Mouse (Mus musculus): ENCODE results near the gene Igf2bp3. TPM values are rescaled to one million over a fixed set of nuclear protein-coding genes. Genes with fewer than 3 reads are reported as not detected.

Gene Igf2bp3
- polyA plus RNA-seq (2021; fragmentation: Nextera tagmentation): 3.9 and 5.9 TPM in 2 replicates
- long read RNA-seq, experiment 1, partial matches to known transcripts: 0 of 32 reads
- long read RNA-seq, experiment 1, other reads (novel, unspliced or antisense): 32 of 32 reads
- long read RNA-seq, experiment 2, partial matches to known transcripts: 0 of 29 reads
- long read RNA-seq, experiment 2, other reads (novel, unspliced or antisense): 29 of 29 reads

GRCm38 (mm10) chr6:49214928-49215747 is at the start of gene Igf2bp3:
Igf2bp3 (minus strand) TSS chr6:49214957.

GRCm38 (mm10) chr6:49263847-49264243 is 49.1 kb upstream of the Igf2bp3 start, which contains the start of gene Tra2a:
Tra2a (minus strand) TSS chr6:49264033.

GRCm38 (mm10) chr6:49073304-49074116 is 141.2 kb downstream of the Igf2bp3 start, which contains the start of gene Malsu1:
Malsu1 (plus strand) TSS chr6:49073795.

GRCm38 (mm10) chr6:49036275-49037267 is 178.2 kb downstream of the Igf2bp3 start, which contains the start of gene Gpnmb:
Gpnmb (plus strand) TSS chr6:49036546.

Other genes with a start within 250 kb of the Igf2bp3 start
- not detected in 2 replicates for gene Doxl2, start 240.0 kb downstream of the Igf2bp3 start, polyA plus RNA-seq (2021; fragmentation: Nextera tagmentation)
- not detected in 2 replicates for gene Svs1, start 228.1 kb downstream of the Igf2bp3 start, polyA plus RNA-seq (2021; fragmentation: Nextera tagmentation)
- 1.1 and 1.5 TPM in 2 replicates for gene Gpnmb, start 178.4 kb downstream of the Igf2bp3 start, polyA plus RNA-seq (2021; fragmentation: Nextera tagmentation)
- gene Malsu1, start 141.2 kb downstream of the Igf2bp3 start, polyA plus RNA-seq (2021; fragmentation: Nextera tagmentation): 32.4 and 41.5 TPM in 2 replicates
- gene Tra2a, start 49.1 kb upstream of the Igf2bp3 start, polyA plus RNA-seq (2021; fragmentation: Nextera tagmentation): 15.5 and 23.1 TPM in 2 replicates
- 13.4 and 17.8 TPM in 2 replicates for gene Ccdc126, start 104.3 kb upstream of the Igf2bp3 start, polyA plus RNA-seq (2021; fragmentation: Nextera tagmentation)
- 1.0 and 2.0 TPM in 2 replicates for gene Fam221a, start 152.8 kb upstream of the Igf2bp3 start, polyA plus RNA-seq (2021; fragmentation: Nextera tagmentation)
- not detected in 2 replicates for gene Stk31, start 180.6 kb upstream of the Igf2bp3 start, polyA plus RNA-seq (2021; fragmentation: Nextera tagmentation)